Mouse (Mus musculus) forebrain, embryonic 15.5 days (tissue): ENCODE data around the gene Kcnt2. TPM values are rescaled to one million over a fixed set of nuclear protein-coding genes. Genes with fewer than 3 reads are reported as not detected.

Experiments used
- ATAC-seq: fragments of 200-750 bp; cut with Nextera tagmentation; replicated peaks from 2 replicates; pipeline ENCODE4 v1.8.0; 2017; ENCODE audit warnings: mild to moderate bottlenecking, moderate TSS enrichment, moderate library complexity
- H3K27ac ChIP-seq: fragments of 300-500 bp; sonication (generic); replicated peaks from 2 replicates; pipeline ENCODE4 v1.5.1; 2015; ENCODE audit warnings: mild to moderate bottlenecking, inconsistent platforms
- H3K27me3 ChIP-seq: fragments of 300-500 bp; sonication (generic); 2 replicates; pipeline ENCODE4 v1.6.1; 2015; ENCODE audit warnings: inconsistent platforms
- H3K36me3 ChIP-seq: fragments of 300-500 bp; sonication (generic); 2 replicates; pipeline ENCODE4 v1.6.1; 2015; ENCODE audit warnings: mild to moderate bottlenecking, inconsistent platforms
- H3K4me1 ChIP-seq: fragments of 300-500 bp; sonication (generic); 2 replicates; pipeline ENCODE4 v1.6.1; 2015; ENCODE audit warnings: inconsistent platforms
- H3K4me2 ChIP-seq: fragments of 300-500 bp; sonication (generic); replicated peaks from 2 replicates; pipeline ENCODE4 v1.6.1; 2015; ENCODE audit warnings: mild to moderate bottlenecking, inconsistent platforms
- H3K4me3 ChIP-seq: fragments of 300-500 bp; sonication (generic); 2 replicates; pipeline ENCODE4 v1.5.1; 2015; ENCODE audit warnings: mild to moderate bottlenecking, inconsistent platforms
- H3K9ac ChIP-seq: fragments of 300-500 bp; sonication (generic); replicated peaks from 2 replicates; pipeline ENCODE4 v1.6.1; 2015; ENCODE audit warnings: mild to moderate bottlenecking, inconsistent platforms
- H3K9me3 ChIP-seq: fragments of 300-500 bp; sonication (generic); 2 replicates; pipeline ENCODE4 v1.6.1; 2016; ENCODE audit warnings: inconsistent platforms
- WGBS: fragments of 180-500 bp; shearing (Covaris S2); methylation state at CpG from one replicate; pipeline ENCODE4 v1.1.7; 2015; ENCODE audit warnings: mixed read lengths; 5-methylcytosine and 5-hydroxymethylcytosine counted together
- polyA plus RNA-seq: library from polyadenylated mRNA; unstranded; fragments of >200 nt; fragmentation: Nextera tagmentation; extraction: Ambion mirVana; gene quantifications from 2 replicates; pipeline ENCODE4 v1.2.1, GENCODE M21; 2015

Gene Kcnt2
- polyA plus RNA-seq, 1 experiment from 2014 or later, result 2.4 TPM

DNA sequence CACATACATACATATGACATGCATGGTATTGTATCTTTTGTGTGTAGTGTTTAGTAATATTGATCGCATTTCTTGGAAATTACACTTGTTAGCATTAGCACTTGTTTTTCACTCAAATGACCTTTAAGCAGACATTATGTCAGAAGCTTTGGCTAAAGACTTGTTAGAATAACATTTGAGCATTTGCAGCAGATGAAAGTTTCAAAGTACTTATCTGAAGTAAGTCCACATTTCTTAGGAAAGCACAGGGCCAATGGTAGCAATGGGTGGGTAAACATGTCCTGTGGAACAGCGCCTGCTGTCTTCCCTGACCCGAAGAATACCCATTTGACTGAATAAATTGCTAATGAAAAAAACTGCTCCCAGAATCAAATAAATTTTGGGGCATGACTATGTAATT lies 135.1 kb downstream of the Kcnt2 start:
- no peak for ATAC-seq
- Histone ChIP-seq H3K27ac (no peak overlapping the region), H3K36me3 (no peaks in the 10 kb centered on the region), H3K4me3 (no peak overlapping the region), H3K4me2 (no peak overlapping the region), H3K4me1 (no peaks in the 10 kb centered on the region), H3K9me3 (no peaks in the 10 kb centered on the region), H3K27me3 (no peaks in the 10 kb centered on the region), H3K9ac (no peak overlapping the region)
- 91% methylated on average over 3 of the region's 3 CpGs for WGBS

DNA sequence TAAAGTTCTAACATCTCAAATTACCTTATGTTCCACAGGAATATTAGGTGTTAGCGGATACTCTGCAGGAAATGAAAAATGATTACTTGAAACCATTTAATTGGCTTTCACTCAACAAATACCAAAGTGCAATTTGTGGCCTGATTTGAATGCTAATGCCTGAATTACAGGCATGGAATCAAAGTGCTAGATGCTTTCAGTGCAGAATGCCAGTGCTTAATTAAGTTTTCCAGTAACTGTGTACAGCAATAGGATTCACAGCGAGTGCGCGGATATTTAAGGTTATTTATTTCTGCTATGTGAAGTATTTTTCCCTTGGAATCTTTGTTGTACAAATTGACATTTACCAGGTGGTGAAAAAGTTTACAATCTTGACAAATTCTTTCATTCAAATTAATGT lies 144.3 kb downstream of the Kcnt2 start:
- 36% methylated on average over 4 of the region's 4 CpGs for WGBS
- Histone ChIP-seq H3K4me1 (no peaks in the 10 kb centered on the region), H3K4me3 (no peak overlapping the region), H3K9ac (no peak overlapping the region), H3K4me2 (no peak overlapping the region), H3K36me3 (no peaks in the 10 kb centered on the region), H3K9me3 (no peaks in the 10 kb centered on the region), H3K27me3 (no peaks in the 10 kb centered on the region), H3K27ac (no peak overlapping the region)
- no peak for ATAC-seq

DNA sequence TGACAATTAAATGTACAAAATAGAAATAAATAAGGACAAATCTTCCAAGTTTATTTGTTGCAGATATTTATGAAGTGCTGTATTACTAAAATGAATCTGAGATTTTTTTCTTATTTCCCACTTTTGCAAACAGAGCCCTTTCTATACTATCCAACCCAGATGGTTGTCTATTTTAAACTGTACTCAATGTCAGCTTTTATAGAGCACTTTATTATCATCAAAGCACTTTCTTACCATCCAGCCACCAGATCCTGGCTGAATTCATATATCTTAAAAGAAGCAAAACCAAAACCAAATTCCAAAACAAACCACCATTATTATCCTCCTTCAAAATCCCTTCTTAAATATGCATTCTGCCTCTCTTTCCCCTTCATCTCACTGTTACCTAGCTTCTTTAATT lies 151.8 kb downstream of the Kcnt2 start:
- H3K4me1 ChIP-seq, result no peaks in the 10 kb centered on the region
- H3K36me3 ChIP-seq, result no peaks in the 10 kb centered on the region
- no peak overlapping the region for H3K4me2 ChIP-seq
- no peaks in the 10 kb centered on the region for H3K9me3 ChIP-seq
- H3K27ac ChIP-seq, result no peak overlapping the region
- ATAC-seq, result no peak
- no peak overlapping the region for H3K4me3 ChIP-seq
- no peak overlapping the region for H3K9ac ChIP-seq
- no peaks in the 10 kb centered on the region for H3K27me3 ChIP-seq

DNA sequence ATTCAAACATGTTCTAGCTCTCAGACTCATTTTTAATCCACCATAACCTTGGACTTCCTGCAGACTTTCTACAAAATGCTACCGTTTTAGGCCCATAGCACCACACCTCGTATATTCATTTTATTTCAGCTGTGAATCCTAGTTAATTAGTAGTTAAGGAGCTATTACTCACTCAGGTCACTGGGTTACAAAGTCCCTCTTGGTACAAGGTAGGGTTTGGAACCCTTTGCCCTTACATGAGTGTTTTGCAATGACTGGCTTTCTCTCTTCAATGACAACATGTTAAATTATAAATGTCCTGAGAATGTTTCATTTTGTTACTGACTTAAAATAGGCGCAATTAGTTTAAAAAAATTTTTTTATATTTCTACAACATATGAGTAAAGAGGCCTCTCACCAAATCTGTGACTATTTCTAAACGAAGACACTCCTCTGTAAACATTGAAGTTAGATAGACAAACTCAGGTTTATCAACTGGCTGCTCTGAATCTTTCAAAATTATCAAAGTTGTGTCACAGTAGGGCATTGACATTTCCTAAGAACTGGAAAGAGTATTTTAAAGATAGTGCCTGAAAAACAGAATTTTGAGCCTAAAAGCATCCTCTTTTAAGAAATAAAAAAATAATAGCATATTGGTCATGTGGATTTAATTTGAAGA lies 160.8 kb downstream of the Kcnt2 start:
- Histone ChIP-seq H3K36me3 (no peaks in the 10 kb centered on the region), H3K27ac (no peak overlapping the region), H3K9ac (no peak overlapping the region), H3K4me2 (no peak overlapping the region), H3K4me3 (no peak overlapping the region), H3K4me1 (no peaks in the 10 kb centered on the region), H3K27me3 (no peaks in the 10 kb centered on the region), H3K9me3 (no peaks in the 10 kb centered on the region)
- ATAC-seq, result no peak
- WGBS, result 93% methylated on average over 4 of the region's 4 CpGs

DNA sequence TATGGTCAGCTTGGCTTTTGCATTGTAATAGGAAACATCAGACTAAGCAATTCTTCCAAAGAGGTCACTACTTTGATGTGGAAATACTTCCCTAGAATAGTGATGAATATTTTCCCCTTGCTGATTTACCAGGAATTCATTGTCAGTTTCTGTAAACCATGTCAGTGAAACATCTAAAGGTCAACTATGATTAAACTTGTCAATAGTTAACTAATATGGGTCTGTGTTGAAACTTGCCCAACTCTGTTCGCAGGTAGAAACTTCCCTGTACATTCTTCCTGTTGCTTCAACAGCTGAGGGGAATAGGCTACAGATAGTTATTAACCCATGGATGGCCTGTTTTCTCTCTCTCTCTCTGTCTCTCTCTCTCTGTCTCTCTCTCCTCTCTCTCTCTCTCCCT lies 169.8 kb downstream of the Kcnt2 start:
- no peak overlapping the region for H3K4me2 ChIP-seq
- 89% methylated on average over 1 of the region's 1 CpGs for WGBS

DNA sequence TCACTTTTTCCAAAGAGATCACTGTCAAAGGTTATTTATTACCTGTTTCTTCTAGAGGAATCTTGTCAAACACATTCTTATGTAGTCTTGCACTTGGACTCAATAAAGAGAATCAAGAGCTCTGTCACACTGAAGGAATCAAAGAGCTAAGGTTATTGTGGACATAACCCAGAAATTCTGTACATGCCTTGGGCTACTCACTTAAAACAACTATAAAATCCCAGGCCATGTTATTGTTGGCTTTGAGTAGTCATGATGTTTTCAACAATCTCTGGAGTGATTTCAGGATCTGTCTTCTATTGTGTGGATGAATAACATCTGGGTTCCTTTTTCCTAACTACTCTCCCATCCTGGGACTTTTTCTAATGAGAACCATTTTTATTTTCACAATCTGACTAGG lies 177.0 kb downstream of the Kcnt2 start:
- no peak for ATAC-seq
- Histone ChIP-seq H3K36me3 (no peaks in the 10 kb centered on the region), H3K27ac (no peak overlapping the region), H3K4me1 (no peaks in the 10 kb centered on the region), H3K4me3 (no peak overlapping the region), H3K9ac (no peak overlapping the region), H3K9me3 (no peaks in the 10 kb centered on the region), H3K27me3 (no peaks in the 10 kb centered on the region), H3K4me2 (no peak overlapping the region)

More for the DNA sequence above, 169.8 kb downstream of the Kcnt2 start:
- Histone ChIP-seq H3K4me1 (no peaks in the 10 kb centered on the region), H3K4me3 (no peak overlapping the region), H3K9ac (no peak overlapping the region), H3K27ac (no peak overlapping the region), H3K36me3 (no peaks in the 10 kb centered on the region), H3K27me3 (no peaks in the 10 kb centered on the region), H3K9me3 (no peaks in the 10 kb centered on the region)
- ATAC-seq, result no peak

DNA sequence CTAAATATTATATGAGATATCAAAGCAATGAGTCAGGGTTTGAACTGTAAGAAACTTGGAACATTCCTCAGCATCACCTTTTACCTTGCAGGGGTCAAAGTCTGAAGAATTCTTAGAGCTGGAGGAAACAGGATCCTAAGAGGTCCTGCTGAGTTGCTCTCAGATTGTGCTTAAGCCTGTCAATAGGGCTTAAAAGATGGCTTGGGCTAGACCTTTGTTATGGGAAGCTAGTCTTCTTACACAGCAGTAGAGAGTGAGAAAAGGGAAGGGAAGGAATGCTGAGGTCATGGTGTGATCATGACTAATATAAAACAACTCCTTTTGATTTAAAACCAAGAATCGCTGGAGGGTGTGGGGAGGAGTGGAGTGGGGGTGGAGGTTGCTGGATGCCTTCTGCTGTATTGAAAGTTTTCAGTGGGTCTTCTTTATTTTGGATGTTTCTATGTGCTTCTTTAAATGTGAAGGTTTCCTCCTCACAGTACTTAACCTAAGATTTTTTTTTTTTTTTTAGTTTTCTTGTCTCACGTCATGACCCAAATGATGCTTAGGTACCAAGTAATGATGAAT lies 183.4 kb downstream of the Kcnt2 start:
- H3K4me3 ChIP-seq, result no peak overlapping the region

DNA sequence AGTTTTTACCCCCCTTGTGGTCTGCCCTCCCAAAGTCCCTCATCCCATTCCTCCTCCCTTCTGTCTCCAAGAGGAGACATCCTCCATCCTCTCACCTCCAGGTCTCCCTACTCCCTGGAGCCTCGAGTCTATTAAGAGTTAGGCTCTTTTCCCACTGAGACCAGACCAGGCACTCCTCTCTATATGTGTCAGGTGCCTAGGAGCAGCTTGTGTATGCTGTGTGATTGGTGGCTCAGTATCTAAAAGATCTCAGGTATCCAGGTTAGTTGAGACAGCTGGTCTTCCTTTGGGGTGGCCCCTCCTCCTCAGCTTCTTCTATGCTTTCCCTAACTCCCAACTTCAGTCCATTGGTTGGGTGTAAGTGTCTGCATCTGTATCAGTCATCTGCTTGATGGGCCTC lies 186.1 kb downstream of the Kcnt2 start:
- H3K4me3 ChIP-seq, result no peak overlapping the region
- no peak for ATAC-seq
- H3K9me3 ChIP-seq, result no peaks in the 10 kb centered on the region
- H3K4me2 ChIP-seq, result no peak overlapping the region
- WGBS, result 78% methylated on average over 1 of the region's 1 CpGs
- H3K9ac ChIP-seq, result no peak overlapping the region
- no peaks in the 10 kb centered on the region for H3K27me3 ChIP-seq
- H3K4me1 ChIP-seq, result no peaks in the 10 kb centered on the region
- no peak overlapping the region for H3K27ac ChIP-seq
- H3K36me3 ChIP-seq, result no peaks in the 10 kb centered on the region

More for the DNA sequence above, 183.4 kb downstream of the Kcnt2 start:
- no peak for ATAC-seq
- Histone ChIP-seq H3K4me1 (no peaks in the 10 kb centered on the region), H3K27me3 (no peaks in the 10 kb centered on the region), H3K4me2 (no peak overlapping the region), H3K9ac (no peak overlapping the region), H3K9me3 (no peaks in the 10 kb centered on the region), H3K27ac (no peak overlapping the region), H3K36me3 (no peaks in the 10 kb centered on the region)
- 25% methylated on average over 2 of the region's 2 CpGs for WGBS

DNA sequence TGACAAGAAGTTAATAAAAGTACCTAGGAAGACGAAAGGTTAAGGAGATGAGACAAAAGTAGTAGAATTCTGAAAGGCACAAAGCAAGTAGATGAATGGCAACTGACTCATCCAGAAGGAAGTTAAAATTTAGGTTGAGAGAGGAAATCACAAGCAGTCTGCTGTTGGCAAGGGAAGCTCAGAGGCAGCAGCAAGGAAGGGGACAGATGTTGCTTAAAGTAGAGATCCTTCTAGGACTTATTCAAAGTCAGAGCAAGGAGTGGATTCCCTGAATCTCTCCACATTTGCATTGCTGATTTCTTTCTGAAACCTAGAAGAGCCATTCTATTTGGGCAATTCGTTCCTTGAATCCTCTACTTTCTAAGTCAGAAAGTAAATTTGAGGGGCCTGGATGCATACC lies 188.8 kb downstream of the Kcnt2 start:
- no peaks in the 10 kb centered on the region for H3K9me3 ChIP-seq
- H3K4me2 ChIP-seq, result no peak overlapping the region
- ATAC-seq, result no peak
- H3K9ac ChIP-seq, result no peak overlapping the region
- H3K27ac ChIP-seq, result no peak overlapping the region
- no peaks in the 10 kb centered on the region for H3K36me3 ChIP-seq
- WGBS, result 78% methylated on average over 2 of the region's 2 CpGs
- H3K27me3 ChIP-seq, result no peaks in the 10 kb centered on the region
- no peak overlapping the region for H3K4me3 ChIP-seq
- no peaks in the 10 kb centered on the region for H3K4me1 ChIP-seq

DNA sequence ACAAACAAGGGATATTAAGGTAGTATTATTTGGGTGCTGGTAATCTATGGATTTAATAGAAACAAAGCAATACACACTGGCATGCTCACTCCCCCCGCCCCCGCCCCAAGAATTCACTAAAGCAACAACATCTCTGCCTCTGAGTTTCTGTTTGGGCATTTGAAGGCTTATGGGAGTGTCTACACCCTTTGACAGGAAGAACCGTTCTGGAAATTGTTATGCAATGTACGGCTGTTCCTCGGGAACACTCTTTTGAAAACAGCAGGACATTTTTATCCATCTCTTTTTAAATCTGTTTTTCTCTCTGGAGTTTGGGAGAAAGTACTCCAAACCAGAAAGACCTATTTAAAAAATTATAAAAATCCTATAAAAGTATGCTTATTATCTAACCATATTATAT lies 192.2 kb downstream of the Kcnt2 start:
- no peaks in the 10 kb centered on the region for H3K4me1 ChIP-seq
- no peak for ATAC-seq
- 74% methylated on average over 5 of the region's 5 CpGs for WGBS
- H3K9ac ChIP-seq, result no peak overlapping the region
- no peak overlapping the region for H3K4me2 ChIP-seq
- H3K27me3 ChIP-seq, result no peaks in the 10 kb centered on the region
- no peak overlapping the region for H3K4me3 ChIP-seq
- H3K36me3 ChIP-seq, result no peaks in the 10 kb centered on the region
- H3K27ac ChIP-seq, result no peak overlapping the region
- no peaks in the 10 kb centered on the region for H3K9me3 ChIP-seq

DNA sequence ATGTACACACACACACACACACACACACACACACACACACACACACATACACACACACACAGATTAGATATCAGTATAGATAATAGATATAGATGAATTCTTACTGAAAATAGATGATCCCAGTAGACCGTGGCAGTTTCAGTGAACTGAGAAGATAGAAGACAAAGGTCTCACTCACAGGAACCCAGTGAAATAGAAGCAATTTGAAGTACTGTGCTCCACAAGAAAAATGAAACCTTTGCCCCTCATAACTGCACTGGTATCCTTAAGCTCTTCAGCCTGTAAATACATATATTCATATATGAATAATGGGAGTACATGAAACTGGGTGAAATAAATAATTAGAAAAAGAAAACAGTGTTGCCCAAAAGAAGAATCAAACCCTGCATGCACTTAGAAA lies 197.9 kb downstream of the Kcnt2 start:
- Histone ChIP-seq H3K4me2 (no peak overlapping the region), H3K9ac (no peak overlapping the region), H3K4me1 (no peaks in the 10 kb centered on the region), H3K27me3 (no peaks in the 10 kb centered on the region), H3K27ac (no peak overlapping the region), H3K4me3 (no peak overlapping the region), H3K9me3 (no peaks in the 10 kb centered on the region), H3K36me3 (no peaks in the 10 kb centered on the region)
- 75% methylated on average over 1 of the region's 1 CpGs for WGBS
- no peak for ATAC-seq

DNA sequence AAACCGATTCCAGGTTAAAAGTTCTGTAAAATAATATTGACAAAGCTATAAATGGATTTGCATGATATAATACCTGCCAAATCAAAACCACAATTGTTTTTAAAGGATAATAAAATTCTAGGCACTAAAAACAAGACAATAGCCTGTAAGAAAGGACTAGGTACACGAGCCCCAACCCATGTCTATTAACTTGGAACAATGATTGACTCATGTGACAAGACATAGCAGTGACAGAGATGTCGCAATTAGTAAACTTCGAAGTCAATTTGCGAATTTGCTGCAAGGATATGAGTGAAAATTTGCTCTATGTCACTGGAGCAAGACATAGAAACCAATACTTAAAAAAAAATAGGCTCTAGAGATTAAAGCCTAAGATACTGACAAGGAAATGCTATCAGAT lies 198.4 kb downstream of the Kcnt2 start:
- no peaks in the 10 kb centered on the region for H3K9me3 ChIP-seq
- H3K4me2 ChIP-seq, result no peak overlapping the region
- H3K9ac ChIP-seq, result no peak overlapping the region
- no peaks in the 10 kb centered on the region for H3K36me3 ChIP-seq
- no peak overlapping the region for H3K4me3 ChIP-seq
- no peaks in the 10 kb centered on the region for H3K4me1 ChIP-seq
- no peak overlapping the region for H3K27ac ChIP-seq
- 83% methylated on average over 5 of the region's 5 CpGs for WGBS
- H3K27me3 ChIP-seq, result no peaks in the 10 kb centered on the region
- no peak for ATAC-seq

DNA sequence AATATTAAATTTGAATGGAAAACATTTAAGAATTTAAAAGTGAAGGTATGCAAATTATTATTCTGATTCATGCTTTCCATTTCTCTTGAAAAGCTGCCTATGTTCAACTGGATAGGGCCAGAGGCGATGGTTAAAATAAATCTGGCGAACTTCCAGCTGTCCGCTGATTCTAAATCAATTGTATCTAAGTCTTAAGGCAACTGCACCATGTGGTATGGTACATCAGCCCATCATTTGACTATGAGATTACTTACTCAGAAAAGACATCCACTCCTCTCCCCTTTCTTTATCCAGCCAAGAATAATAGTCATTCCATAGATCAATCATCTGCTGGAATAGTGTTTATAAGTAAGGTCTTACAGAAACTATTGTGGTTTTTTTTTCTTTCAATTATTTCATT lies 205.5 kb downstream of the Kcnt2 start:
- Histone ChIP-seq H3K4me1 (no peaks in the 10 kb centered on the region), H3K27ac (no peak overlapping the region), H3K4me3 (no peak overlapping the region), H3K9ac (no peak overlapping the region), H3K4me2 (no peak overlapping the region), H3K36me3 (no peaks in the 10 kb centered on the region), H3K9me3 (no peaks in the 10 kb centered on the region), H3K27me3 (no peaks in the 10 kb centered on the region)
- WGBS, result 88% methylated on average over 3 of the region's 3 CpGs
- ATAC-seq, result no peak
